Mouse (Mus musculus): ENCODE measurements around the gene Plac9a. TPM values are rescaled to one million over a fixed set of nuclear protein-coding genes. Genes with fewer than 3 reads are reported as not detected.
"Not testable (repeated sequence)": the region's sequence is repeated elsewhere in the genome, so short reads cannot be mapped to it uniquely, and the experiment has no call there.

Gene Plac9a
- total RNA-seq, 1 experiment from 2014 or later = not detected

- ATAC-seq (ENCODE audit: extremely low read depth, insufficient number of reproducible peaks, low FRiP score, poor library complexity, severe bottlenecking) = no peak
Measured at GRCm38 (mm10) chr14:25866832-25867231, 36.1 kb downstream of the Plac9a start.

GRCm38 (mm10) chr14:25866384-25866783 lies 36.5 kb downstream of the Plac9a start:
- ATAC-seq (ENCODE audit: extremely low read depth, insufficient number of reproducible peaks, low FRiP score, poor library complexity, severe bottlenecking) = no peak

GRCm38 (mm10) chr14:25865251-25865650 lies 37.6 kb downstream of the Plac9a start:
- no peak for ATAC-seq (ENCODE audit: extremely low read depth, insufficient number of reproducible peaks, low FRiP score, poor library complexity, severe bottlenecking)

GRCm38 (mm10) chr14:25863721-25864120 lies 39.2 kb downstream of the Plac9a start:
- no peak for ATAC-seq (ENCODE audit: extremely low read depth, insufficient number of reproducible peaks, low FRiP score, poor library complexity, severe bottlenecking)

GRCm38 (mm10) chr14:25861771-25862530 lies 40.9 kb downstream of the Plac9a start:
- ATAC-seq (ENCODE audit: extremely low read depth, insufficient number of reproducible peaks, low FRiP score, poor library complexity, severe bottlenecking) = peak; percentile 69

- no peak for ATAC-seq (ENCODE audit: extremely low read depth, insufficient number of reproducible peaks, low FRiP score, poor library complexity, severe bottlenecking)
Measured at GRCm38 (mm10) chr14:25857940-25858339, 45.0 kb downstream of the Plac9a start.

GRCm38 (mm10) chr14:25857168-25857621 lies 45.7 kb downstream of the Plac9a start:
- peak; percentile 59 for ATAC-seq (ENCODE audit: extremely low read depth, insufficient number of reproducible peaks, low FRiP score, poor library complexity, severe bottlenecking)

- ATAC-seq (ENCODE audit: extremely low read depth, insufficient number of reproducible peaks, low FRiP score, poor library complexity, severe bottlenecking) = peak; percentile 51
Measured at GRCm38 (mm10) chr14:25855241-25855885, 47.5 kb downstream of the Plac9a start.

GRCm38 (mm10) chr14:25853717-25854452 lies 49.0 kb downstream of the Plac9a start:
- ATAC-seq (ENCODE audit: extremely low read depth, insufficient number of reproducible peaks, low FRiP score, poor library complexity, severe bottlenecking) = no peak

GRCm38 (mm10) chr14:25853295-25853694 lies 49.6 kb downstream of the Plac9a start:
- no peak for ATAC-seq (ENCODE audit: extremely low read depth, insufficient number of reproducible peaks, low FRiP score, poor library complexity, severe bottlenecking)

- ATAC-seq (ENCODE audit: extremely low read depth, insufficient number of reproducible peaks, low FRiP score, poor library complexity, severe bottlenecking) = no peak
Measured at GRCm38 (mm10) chr14:25852121-25852561, 50.8 kb downstream of the Plac9a start.

- ATAC-seq (ENCODE audit: extremely low read depth, insufficient number of reproducible peaks, low FRiP score, poor library complexity, severe bottlenecking) = no peak
Measured at GRCm38 (mm10) chr14:25851189-25851588, 51.7 kb downstream of the Plac9a start.

- no peak for ATAC-seq (ENCODE audit: extremely low read depth, insufficient number of reproducible peaks, low FRiP score, poor library complexity, severe bottlenecking)
Measured at GRCm38 (mm10) chr14:25850433-25850832, 52.5 kb downstream of the Plac9a start.

- ATAC-seq (ENCODE audit: extremely low read depth, insufficient number of reproducible peaks, low FRiP score, poor library complexity, severe bottlenecking) = not testable (repeated sequence)
Measured at GRCm38 (mm10) chr14:25848708-25849107, 54.2 kb downstream of the Plac9a start.

- peak; percentile 46; the same call in 1 of the 2 replicates for ATAC-seq (ENCODE audit: extremely low read depth, insufficient number of reproducible peaks, low FRiP score, poor library complexity, severe bottlenecking)
Measured at GRCm38 (mm10) chr14:25848237-25848636, 54.7 kb downstream of the Plac9a start.

- no peak for ATAC-seq (ENCODE audit: extremely low read depth, insufficient number of reproducible peaks, low FRiP score, poor library complexity, severe bottlenecking)
Measured at GRCm38 (mm10) chr14:25847660-25848059, 55.2 kb downstream of the Plac9a start.

GRCm38 (mm10) chr14:25846516-25846915 lies 56.4 kb downstream of the Plac9a start:
- no peak for ATAC-seq (ENCODE audit: extremely low read depth, insufficient number of reproducible peaks, low FRiP score, poor library complexity, severe bottlenecking)

GRCm38 (mm10) chr14:25845832-25846383 lies 57.0 kb downstream of the Plac9a start:
- ATAC-seq (ENCODE audit: extremely low read depth, insufficient number of reproducible peaks, low FRiP score, poor library complexity, severe bottlenecking) = no peak

- no peak for ATAC-seq (ENCODE audit: extremely low read depth, insufficient number of reproducible peaks, low FRiP score, poor library complexity, severe bottlenecking)
Measured at GRCm38 (mm10) chr14:25844372-25844771, 58.5 kb downstream of the Plac9a start.

Measured in neutrophil, adult 5-6 weeks (primary cell).